Mouse (Mus musculus) ES-Bruce4 (cell line): Measurements from ENCODE around the gene Grwd1.

Experiments used
- CTCF ChIP-seq: IDR thresholded peaks from one replicate; pipeline ENCODE4 v1.8.1; 2011; ENCODE audit warnings: low read depth, low read length
- EP300 ChIP-seq: IDR thresholded peaks from 2 replicates; pipeline ENCODE4 v1.6.1; 2011; ENCODE audit warnings: low read depth, low read length; ENCODE audit not compliant: insufficient read depth
- POLR2A ChIP-seq: IDR thresholded peaks from one replicate; pipeline ENCODE4 v1.8.1; 2011; ENCODE audit warnings: low read length; ENCODE audit not compliant: insufficient read depth

DNA sequence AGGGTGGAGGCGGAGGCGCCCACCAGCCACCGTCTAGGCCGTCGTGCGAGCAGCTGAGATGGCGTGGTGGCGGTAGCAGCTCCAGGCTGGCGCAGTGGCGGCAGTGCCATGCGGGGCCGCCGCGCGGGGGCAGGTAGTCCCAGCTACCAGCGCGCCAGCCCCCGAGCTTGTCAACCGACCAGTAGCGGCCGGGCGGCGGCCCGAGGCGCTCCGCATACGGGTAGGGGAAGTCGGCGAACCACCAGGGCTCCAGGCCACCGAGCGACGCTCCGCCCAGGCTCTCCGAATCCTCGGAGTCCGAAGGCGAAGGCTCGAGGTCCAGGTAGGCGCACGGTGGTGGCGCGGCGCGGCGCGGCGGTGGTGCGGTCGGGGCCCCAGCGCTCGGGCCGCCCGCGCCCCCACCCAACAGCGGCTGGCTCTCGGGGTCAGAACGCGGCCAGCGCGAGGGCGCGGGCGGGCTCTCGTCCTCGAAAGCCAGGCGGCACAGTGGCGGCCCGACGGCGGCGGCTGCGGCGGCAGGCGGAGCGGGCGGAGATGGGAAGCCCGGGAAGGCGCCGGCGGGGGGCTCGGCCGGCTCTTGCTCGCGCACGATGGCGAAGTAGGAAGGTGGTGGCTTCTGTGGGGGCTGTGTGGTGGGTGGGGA, 2.5 kb upstream of the Grwd1 start:
- TF ChIP-seq POLR2A (no peak), CTCF (no peak), EP300 (no peak)
